Mouse (Mus musculus) myocyte (in vitro differentiated cells): Measurements from ENCODE around the gene Gm11562.
"Not testable (repeated sequence)": the region's sequence is repeated elsewhere in the genome, so short reads cannot be mapped to it uniquely, and the experiment has no call there.

Experiments used
- CEBPB ChIP-seq: IDR thresholded peaks from 2 replicates; pipeline ENCODE4 v1.6.1; 2011; ENCODE audit warnings: mild to moderate bottlenecking, moderate library complexity; ENCODE audit not compliant: poor library complexity, insufficient read depth, severe bottlenecking
- E2F4 ChIP-seq: IDR thresholded peaks from one replicate; pipeline ENCODE4 v1.6.1; 2011; ENCODE audit warnings: mild to moderate bottlenecking, control low read depth, moderate library complexity; ENCODE audit not compliant: insufficient read depth
- MAX ChIP-seq: IDR thresholded peaks from one replicate; pipeline ENCODE4 v1.6.1; 2011; ENCODE audit warnings: low read depth, mild to moderate bottlenecking, control low read depth
- MYOD1 ChIP-seq, 3 experiments: IDR thresholded peaks; one replicate each; pipeline ENCODE4 v1.6.1; 2011; ENCODE audit warnings: control low read depth in 2 of 3, low read depth in 2 of 3, mild to moderate bottlenecking in 2 of 3, moderate library complexity in 1 of 3; ENCODE audit not compliant: insufficient read length in 2 of 3, control insufficient read depth in 1 of 3
- POLR2A ChIP-seq: IDR thresholded peaks from one replicate; pipeline ENCODE4 v1.6.1; 2011; ENCODE audit warnings: low read depth, mild to moderate bottlenecking, control low read depth, moderate library complexity; ENCODE audit not compliant: insufficient read length
- POLR2AphosphoS2 ChIP-seq: IDR thresholded peaks from one replicate; pipeline ENCODE4 v1.6.1; 2011; ENCODE audit warnings: low read depth, control low read depth; ENCODE audit not compliant: insufficient read length
- SRF ChIP-seq: IDR thresholded peaks from one replicate; pipeline ENCODE4 v1.6.1; 2011; ENCODE audit warnings: low read depth; ENCODE audit not compliant: control insufficient read depth, insufficient read length
- TCF12 ChIP-seq: IDR thresholded peaks from one replicate; pipeline ENCODE4 v1.6.1; 2011; ENCODE audit warnings: mild to moderate bottlenecking, control low read depth; ENCODE audit not compliant: poor library complexity, insufficient read depth, severe bottlenecking
- TCF3 ChIP-seq: IDR thresholded peaks from one replicate; pipeline ENCODE4 v1.6.1; 2011; ENCODE audit warnings: low read depth, control low read depth; ENCODE audit not compliant: insufficient read length
- USF1 ChIP-seq: IDR thresholded peaks from one replicate; pipeline ENCODE4 v1.6.1; 2011; ENCODE audit warnings: low read depth, mild to moderate bottlenecking, control low read depth, moderate library complexity

DNA sequence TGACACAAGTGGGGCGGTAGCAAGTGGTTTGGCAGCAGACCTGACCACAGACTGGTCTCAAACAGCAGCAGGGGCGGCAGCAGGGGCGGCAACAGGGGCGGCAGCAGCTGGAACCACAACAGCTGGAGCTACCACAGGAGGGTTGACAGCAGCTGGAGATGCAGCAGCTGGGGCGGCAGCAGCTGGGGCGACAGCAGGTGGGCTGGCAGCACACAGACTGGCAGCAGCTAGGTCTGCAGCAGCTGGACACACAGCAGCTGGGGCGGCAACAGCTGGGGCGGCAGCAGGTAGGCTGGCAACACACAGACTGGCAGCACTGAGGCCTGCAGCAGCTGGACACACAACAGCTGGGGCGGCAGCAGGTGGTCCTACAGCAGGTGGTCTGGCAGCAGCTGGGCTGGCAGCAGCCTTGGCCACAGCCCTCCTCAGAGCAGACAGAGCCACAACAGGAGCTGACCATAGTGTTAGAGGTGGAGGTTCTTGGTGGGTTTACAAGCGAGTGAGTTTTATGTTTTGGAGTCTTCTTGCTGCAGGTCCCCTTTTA lies 38.3 kb upstream of the Gm11562 start, which contains the start of gene Gm11563:
- TF ChIP-seq TCF12, result peak; percentile 40
- TF ChIP-seq E2F4, POLR2A, SRF, MAX, USF1, POLR2AphosphoS2, CEBPB: not testable (repeated sequence)
- peak; percentile 21 for TF ChIP-seq TCF3
- peak in 2 of 3 experiments; percentile 63 to 75 for TF ChIP-seq MYOD1 (IDR thresholded peaks at IDR 0.05; ENCODE audit: control insufficient read depth in 1 of 3, insufficient read length in 2 of 3, low read depth in 2 of 3)
